Mouse (Mus musculus) cerebellum, adult 2 months (tissue): ENCODE results near the gene Gmpr2.

Source experiments
- CTCF ChIP-seq: fragments of 200-500 bp; IDR thresholded peaks from 2 replicates; pipeline ENCODE4 v1.5.1; 2011; ENCODE audit warnings: low read depth, mild to moderate bottlenecking, control low read depth, low read length, moderate library complexity, borderline replicate concordance; ENCODE audit not compliant: insufficient read depth
- POLR2A ChIP-seq: fragments of 200-500 bp; IDR thresholded peaks from 2 replicates; pipeline ENCODE4 v1.6.1; 2011; ENCODE audit warnings: low read length, control low read depth, borderline replicate concordance; ENCODE audit not compliant: insufficient read depth

GRCm38 (mm10) chr14:55658011-55658410, 13.7 kb upstream of the Gmpr2 start:
- TF ChIP-seq POLR2A (no peak), CTCF (no peak)
